Mouse (Mus musculus) large intestine, adult 2 months (tissue): ENCODE measurements at regions not wholly inside any gene's neighbourhood (a gene's known extent, or its start where the extent isn't known, plus 50 kb on each side); places are given as distances from the start of the nearest gene placed in this dataset.
"Not testable (repeated sequence)": the region's sequence is repeated elsewhere in the genome, so short reads cannot be mapped to it uniquely, and the experiment has no call there.

Experiments used
- DNase-seq: peaks from one replicate; pipeline ENCODE4 v3.0.0-alpha.2; 2012; ENCODE audit warnings: low read depth, low spot score
- WGBS: fragments of 180-500 bp; shearing (Covaris S2); methylation state at CpG from one replicate; pipeline ENCODE4 v1.1.7; 2018; 5-methylcytosine and 5-hydroxymethylcytosine counted together

DNA sequence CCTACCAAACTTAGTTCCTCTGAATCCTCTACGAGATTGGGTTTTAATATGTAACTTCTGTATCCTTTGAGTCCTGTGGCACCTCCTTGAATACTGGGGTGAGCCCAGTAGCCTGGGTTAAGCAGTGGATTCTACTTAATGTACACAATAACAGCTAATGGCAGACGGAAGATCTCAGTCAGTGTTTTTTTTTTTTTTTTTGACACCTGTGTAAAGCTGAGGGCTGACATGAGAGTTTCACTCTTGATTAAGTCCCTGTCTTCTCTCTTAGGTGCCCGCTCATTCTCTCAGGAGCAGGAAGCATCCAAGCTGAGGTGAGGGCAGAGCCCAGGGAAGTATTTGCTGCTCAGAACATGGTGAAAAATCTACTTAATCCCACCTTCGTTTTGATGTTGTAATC is 133.0 kb downstream of the Tsen15 start:
- 74% methylated on average over 4 of the region's 4 CpGs for WGBS

DNA sequence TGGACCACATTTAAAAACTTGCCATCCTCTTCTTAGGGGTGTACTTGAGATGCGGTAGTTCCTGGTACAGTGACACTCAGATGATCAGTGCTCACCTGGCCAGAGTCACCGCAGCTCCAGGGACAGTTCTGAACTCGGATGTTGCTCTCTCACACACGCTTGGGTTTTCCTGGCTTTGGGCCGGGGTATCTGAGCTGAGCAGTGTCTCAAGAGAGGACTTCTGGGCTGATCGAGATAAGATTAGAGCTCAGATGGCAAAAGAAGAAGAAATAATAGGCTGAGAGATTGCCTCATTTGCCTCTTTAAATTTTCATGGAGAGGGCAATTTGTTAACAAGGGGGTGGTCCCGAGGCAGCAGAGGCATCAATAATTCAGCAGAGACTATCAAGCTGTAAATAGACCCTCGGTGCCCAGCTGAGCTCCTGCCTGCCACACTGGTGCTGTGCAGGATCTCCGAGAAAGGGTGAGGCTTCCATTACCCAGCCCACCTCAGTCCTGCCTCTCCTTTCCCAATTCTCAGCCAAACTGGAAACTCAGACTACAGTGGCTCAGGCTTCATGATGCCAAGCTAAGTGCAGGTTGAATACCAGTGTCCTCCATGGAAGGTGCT is 133.7 kb downstream of the Tsen15 start:
- whole genome bisulfite sequencing, result 66% methylated on average over 9 of the region's 9 CpGs
- DNase-seq, result no peak

More for the DNA sequence above, 133.0 kb downstream of the Tsen15 start:
- no peak for DNase-seq

DNA sequence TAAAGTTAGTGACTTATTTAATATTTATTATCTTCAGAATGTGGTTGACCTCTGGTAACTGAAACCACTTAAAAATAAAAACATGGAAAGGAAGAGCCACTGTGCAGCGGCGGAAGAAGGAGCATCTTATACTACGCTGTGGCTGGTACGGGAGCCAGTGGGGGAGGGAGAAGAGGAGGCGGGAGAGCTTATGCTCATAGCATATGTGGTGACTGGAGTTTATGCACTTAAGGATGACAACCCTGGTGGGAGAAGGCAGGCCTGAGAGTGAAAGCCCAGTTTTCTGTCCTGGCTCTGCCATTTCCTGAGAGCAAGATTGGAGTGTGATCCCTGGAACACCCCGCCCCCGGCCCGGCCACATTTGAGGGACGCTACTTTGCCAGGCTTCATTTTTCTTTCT is 145.5 kb downstream of the Tsen15 start:
- WGBS, result 91% methylated on average over 9 of the region's 9 CpGs
- no peak for DNase-seq

DNA sequence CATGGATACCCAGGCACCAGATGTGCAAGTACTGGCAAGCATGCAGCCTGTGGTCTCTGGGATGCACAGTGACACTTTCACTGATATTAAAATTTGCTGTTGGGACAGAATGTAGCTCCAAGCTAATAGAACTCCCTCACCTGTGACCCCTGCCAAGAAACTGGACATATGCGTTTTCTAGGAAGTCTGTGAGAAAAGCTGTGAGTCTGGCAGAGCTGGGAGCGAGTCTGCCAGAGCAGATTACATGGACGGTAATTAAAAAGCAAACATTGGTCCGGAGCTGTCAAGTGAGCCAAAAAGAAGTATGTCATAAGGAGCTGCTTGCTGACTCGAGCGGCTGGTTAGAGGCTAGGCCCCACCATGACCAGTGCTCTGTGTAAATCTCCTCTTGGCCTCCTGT is 147.1 kb downstream of the Tsen15 start:
- DNase-seq, result no peak
- WGBS, result 18% methylated on average over 6 of the region's 6 CpGs

DNA sequence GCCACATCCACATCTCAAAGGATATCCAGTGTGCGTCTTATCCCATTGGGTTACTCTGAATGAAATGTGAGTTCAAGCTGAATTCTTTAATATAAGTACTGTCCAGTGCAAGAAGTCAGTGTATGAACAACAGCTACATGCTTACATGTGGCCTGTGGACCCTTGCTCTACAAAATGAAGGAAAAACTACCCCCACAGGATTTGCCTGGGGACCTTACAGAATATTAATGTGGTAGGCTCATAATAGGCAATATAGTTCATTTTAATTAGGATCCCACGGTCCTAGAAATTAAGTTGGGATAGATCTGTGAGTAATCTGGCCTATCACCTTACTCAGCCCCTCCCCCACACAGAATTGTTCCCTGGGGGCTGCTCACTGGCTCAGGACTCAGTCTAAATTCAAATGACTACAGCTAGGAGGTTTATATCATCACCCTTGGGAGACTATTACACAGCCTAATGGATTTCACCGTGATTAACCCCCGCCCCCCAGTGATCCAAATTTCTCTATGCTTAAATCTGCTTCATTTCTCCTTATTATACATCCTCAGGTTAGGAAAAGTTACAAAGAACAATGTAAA is 145.4 kb upstream of the 1700025G04Rik start:
- DNase-seq, result no peak
- WGBS, result 88% methylated on average over 4 of the region's 4 CpGs

DNA sequence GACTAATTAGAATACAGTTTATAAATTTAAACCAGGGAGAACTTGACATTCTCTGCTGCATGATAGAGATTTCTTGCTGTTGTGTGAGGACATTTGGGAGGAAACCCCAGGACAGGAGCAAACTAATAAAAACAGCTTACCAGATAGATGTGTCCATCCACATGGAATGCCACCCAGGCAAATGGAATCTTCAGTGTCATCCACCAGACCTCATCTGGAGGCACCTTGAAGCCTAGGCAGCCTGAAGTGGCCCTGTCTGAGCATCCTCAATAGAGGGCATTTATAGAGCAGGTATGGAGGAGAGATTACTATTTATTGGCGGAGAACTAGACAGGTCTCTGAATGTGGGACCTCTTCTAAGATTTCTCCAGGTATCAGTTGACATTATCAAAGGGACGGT is 144.8 kb upstream of the 1700025G04Rik start:
- WGBS, result 91% methylated on average over 2 of the region's 2 CpGs
- no peak for DNase-seq

DNA sequence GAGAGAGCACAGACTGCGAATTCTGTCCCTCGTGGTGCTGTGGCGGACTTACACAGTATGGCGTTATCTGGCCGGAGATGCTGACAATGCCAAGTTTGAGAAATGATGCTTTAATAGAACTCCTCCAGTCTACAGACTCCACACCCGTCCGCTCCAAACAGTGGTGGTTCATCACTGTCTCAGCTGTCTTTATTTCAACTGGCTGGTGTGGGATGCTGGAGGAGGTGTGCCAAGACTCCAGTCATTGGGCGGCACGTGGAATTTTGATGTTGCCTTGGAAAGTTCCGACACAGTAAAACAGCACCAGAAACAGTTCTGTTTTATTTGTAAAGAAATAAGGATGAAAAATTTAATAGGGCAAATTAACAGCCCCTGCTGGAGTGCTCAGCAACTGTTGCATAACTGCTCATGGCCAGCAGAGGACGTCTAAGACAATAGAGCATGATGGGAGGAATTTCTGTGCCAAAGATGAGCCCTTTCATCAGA is 141.8 kb upstream of the 1700025G04Rik start:
- 64% methylated on average over 11 of the region's 11 CpGs for WGBS
- DNase-seq, result no peak

DNA sequence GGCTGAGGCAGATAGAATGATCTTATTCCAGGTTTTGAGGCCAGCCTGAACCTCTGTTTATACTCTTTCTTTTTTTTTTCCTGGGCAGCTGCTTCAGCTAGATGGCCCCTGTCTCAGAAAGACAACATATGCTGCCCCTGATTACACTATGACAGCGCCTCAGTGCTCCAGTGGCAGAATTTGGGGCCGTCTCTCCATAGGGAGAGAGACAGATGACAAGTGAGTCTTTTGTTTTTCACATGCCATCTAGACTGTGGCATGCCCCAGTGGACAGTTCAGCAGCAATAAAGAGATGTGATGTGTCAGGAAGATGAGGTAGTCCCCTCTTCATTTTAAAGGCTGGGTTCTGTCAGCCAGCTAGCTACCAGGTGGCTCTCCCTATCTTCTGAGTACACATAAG is 139.8 kb upstream of the 1700025G04Rik start:
- 50% methylated on average over 2 of the region's 2 CpGs for WGBS
- no peak for DNase-seq

DNA sequence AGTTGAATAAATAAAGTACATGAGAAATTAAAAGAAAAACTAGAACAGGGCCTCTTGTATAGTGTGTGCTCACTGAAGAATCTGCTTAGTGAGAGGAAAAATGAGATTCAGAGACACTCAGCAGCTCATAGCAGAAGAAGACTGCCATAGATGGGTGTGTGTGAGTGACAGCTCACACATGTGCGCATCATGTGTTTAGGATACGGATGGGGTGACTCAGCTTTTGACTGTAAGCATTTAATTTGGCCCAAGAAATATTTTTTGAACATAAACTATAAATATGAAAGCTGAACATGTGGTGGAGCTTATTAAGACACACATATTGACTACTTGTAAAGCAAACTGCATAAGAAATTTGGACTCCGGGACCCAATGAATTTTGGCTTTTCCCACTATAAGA is 136.1 kb upstream of the 1700025G04Rik start:
- DNase-seq, result no peak
- WGBS, result 88% methylated on average over 3 of the region's 3 CpGs

DNA sequence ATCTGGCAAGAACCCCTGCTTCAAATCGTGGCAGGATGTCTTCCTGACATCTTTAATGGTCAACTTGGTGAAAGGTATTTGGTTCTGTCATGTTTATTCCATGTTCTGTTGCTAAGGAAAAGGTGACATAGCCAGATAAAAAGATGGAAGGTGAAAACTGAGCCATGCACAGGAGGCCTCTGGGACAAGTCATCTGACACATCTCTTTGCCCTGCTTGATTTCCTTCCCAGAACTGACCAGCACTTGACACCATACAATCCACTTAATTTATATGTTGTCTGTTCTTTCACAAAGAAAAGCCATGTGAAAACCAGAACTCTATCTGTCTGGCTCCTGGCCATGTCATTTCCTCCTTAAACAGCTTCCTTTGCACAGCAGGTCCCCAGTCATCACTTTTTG is 133.7 kb upstream of the 1700025G04Rik start:
- whole genome bisulfite sequencing, result 52% methylated on average over 1 of the region's 1 CpGs
- no peak for DNase-seq

DNA sequence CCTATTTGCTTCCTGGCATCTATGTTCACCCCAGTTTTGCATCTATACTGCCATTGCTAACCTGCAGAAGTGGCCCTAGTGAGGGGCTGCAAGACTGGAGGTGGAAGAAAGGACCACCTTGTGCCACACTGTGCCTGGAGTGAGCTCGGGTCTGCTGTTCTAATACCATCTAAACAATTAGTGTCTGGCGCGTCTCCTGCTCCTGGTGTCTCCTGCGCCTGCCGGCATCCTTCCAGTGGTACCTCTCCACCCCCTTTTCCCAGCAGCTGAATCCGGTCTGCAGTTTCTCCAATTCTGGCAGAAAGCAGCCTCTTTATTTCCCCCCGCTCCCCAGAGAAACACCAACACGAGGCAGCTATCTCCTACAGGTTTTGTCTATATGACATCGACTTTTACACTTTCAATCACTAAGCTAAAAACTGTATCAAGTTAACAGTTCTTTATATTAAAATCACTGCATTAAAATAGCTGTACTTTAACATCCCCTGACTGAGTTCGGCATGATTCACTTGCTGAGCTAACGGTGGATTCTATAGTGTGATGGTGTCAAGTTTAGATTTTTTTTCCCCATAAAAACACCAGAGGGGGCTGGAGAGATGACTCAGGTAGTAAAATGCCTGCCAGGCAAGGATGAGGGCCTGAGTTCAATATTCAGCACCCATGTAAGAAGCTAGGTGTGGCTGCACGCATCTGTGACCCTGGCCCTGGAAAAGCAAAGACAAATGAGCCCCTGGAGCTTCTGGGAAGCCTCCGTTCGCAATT is 131.1 kb upstream of the 1700025G04Rik start:
- DNase-seq, result no peak
- 80% methylated on average over 14 of the region's 14 CpGs for WGBS

DNA sequence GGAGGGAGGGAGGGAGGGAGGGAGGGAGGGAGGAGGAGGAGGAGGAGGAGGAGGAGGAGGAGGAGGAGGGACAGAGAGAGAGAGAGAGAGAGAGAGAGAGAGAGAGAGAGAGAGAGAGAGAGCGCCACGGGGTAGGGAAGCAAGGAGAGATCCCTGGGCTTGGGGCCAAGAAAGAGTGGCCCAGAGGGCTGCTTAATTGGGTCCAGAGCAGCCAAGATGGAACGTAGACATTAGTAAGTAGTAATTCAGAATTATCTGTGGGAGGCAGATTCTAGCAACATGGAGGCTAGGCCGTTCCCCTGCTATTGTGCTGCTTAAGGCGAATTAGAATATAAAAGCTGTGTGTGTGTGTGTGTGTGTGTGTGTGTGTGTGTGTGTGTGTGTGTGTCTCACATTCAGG is 129.8 kb upstream of the 1700025G04Rik start:
- WGBS, result 72% methylated on average over 5 of the region's 5 CpGs

DNA sequence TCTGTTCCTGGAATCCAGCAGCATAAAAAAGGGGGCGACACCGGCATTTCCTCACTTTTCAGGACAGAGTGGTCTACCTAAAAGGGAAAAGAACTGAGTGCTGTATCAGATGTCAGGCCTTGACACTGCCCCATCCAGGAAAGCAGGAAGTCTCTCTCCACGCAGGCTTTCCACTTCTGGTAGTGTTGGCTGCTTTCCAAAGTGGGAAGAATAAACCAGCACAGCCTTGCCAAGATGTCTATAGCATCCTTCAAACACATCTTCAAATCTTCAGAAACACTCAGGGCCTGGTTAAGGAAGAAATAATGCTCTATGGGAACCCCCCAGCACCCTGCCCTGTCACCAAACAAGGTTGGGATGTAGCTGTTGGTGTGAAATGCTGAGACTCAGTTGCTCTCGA is 127.5 kb upstream of the 1700025G04Rik start:
- WGBS, result 54% methylated on average over 4 of the region's 4 CpGs
- DNase-seq, result no peak

More for the DNA sequence above, 129.8 kb upstream of the 1700025G04Rik start:
- DNase-seq, result not testable (repeated sequence)

DNA sequence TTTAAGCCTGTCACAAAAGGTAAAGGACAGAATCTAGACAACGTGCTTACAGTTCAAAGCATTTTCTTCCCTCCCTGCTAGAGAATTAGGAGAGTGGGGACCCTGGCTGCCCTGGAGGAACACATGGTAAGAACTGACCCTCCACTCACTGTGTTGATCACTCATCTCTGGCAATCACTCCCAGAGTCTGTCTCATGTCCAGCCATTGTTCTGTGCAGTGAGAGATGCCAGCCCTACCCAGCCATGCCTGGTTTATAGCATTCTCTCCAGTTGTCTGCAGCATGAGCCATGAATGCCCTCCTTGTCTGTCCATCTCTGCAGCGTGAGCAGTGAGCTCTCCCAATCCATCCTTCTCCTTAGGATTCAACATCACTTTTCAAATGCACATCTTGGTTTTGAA is 124.5 kb upstream of the 1700025G04Rik start:
- 75% methylated on average over 2 of the region's 2 CpGs for WGBS
- no peak for DNase-seq

DNA sequence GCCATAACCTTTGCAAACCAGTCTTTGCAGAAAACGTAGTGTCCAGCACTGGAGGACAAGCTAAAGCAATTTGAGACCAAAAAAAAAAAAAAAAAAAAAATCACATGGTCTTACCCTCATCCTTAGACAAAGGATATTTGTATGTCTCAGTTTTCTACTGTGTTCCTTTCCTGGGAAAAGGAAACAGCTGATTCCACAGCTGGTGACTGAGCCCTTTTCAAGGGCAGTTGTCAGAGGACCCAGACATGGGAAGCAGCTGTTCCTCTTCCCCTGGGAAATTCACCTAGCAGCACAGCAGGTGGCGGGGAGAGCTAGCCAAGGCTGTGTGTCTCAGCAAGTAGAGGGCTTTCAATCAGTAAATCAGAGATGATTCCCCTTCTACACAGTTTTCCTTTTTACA is 113.3 kb upstream of the 1700025G04Rik start:
- 61% methylated on average over 2 of the region's 2 CpGs for WGBS
- peak; percentile 3 for DNase-seq

DNA sequence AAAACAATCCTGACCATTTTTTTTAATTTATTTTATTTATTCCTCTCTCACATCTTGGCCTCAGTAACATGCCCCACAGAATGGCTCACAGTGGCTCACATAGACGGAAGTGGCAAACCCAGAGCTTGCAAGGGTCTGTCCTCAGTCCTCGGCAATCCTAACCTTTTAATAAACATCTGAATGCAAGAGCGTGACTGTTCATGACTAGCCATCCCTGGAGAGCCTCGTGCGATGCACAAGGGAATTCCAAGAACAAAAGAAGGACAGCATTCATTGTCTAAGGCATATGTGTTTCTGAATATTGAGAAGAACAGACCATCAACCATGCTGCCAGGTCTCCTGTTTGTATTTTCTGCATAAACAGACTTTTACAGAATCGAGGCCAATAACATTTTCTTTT is 98.8 kb upstream of the 1700025G04Rik start:
- DNase-seq, result no peak

DNA sequence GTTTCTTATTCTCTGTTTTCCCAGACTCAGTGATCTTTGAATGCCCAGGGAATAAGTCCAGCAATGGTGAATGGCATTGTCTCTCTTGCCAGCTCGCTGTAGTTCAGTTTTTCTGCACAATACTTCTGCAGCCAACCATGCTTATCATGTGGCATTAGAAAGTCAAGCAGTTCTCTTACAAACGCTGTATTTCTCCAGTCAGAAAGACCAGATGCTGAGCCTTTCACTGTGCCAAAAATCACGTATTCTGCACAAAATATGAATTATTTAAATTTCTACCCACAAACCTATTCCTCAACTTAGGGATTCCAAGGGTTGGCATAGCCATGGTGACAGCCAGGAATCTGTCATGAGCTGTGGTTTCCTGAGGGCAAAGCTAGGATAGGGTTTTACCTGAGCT is 95.0 kb upstream of the 1700025G04Rik start:
- 82% methylated on average over 3 of the region's 3 CpGs for WGBS

More for the DNA sequence above, 98.8 kb upstream of the 1700025G04Rik start:
- WGBS, result 65% methylated on average over 6 of the region's 6 CpGs

DNA sequence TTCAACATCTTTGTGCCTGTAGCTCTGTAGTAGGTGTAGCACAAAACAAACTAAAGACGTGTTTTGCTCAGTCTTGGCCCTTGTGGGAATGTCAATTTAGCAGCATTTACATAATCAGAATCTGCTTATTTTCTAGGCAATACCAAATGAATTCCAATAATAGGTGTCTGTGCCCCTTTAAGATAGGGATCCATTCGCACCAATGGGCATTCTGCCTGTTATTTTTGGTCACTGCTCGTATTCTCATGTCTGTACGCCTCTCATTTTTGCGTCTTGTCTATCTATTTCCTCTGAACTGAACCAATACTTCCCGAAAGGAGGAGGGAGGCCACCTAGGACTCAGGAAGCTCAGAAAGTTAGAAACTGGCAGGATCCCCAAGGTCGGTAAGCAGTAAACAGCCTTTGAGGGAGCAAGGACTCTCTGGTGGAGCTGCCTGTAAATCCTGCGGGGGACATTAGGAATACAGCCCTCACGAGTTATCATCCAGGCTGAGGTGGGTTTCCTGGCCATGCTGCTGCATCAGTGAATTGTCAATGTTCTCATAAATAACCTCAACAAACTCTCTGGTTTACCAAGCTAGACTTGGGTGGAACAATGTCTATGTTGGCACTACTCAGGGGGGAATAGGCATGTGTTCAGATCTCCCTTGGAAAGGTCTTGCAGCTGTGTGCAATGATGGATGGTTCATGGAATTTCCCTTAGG is 86.5 kb upstream of the 1700025G04Rik start:
- 73% methylated on average over 9 of the region's 9 CpGs for WGBS
- DNase-seq, result no peak

More for the DNA sequence above, 95.0 kb upstream of the 1700025G04Rik start:
- no peak for DNase-seq

DNA sequence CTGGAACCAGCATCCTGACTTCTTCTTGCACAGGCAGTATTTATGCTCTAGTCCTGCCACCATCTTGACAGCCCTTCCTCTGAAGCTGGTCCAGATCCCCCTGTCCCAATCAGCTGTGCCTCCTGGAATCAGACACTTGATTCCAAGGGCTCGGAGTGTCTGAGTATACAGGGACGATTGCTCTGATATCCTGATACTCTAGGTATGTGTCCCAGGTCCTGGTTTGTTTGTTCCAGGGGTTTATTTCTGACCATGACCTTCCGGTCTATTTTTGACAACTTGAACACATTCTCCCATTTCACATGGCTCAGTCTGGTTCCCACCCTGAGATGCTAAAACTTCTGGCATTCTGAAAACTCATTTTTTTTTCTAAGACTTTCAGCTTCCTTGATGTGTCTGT is 85.8 kb upstream of the 1700025G04Rik start:
- no peak for DNase-seq
- 92% methylated on average over 3 of the region's 3 CpGs for WGBS

DNA sequence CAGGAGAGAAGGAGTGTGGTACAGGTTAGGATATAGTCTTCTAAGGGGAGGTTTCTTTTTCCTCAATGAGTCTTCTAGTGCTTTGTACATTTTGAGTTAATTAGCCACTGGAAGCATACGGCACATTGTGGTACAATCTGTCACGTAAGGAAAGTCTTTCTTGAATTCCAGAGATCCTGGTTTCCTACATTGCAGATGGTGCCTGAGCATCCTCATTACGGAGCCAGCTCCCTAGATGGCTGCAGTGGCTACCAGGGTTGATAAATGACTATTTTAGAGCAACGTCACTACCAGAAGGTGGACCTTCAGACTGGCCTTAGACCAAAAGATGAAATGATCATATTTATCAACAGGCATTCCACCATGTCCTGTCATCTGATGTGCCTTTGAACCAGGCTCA is 84.5 kb upstream of the 1700025G04Rik start:
- no peak for DNase-seq
- WGBS, result 88% methylated on average over 4 of the region's 4 CpGs
